Mouse (Mus musculus) MEL (cell line): Measurements from ENCODE around the gene Heatr5a. TPM values are rescaled to one million over a fixed set of nuclear protein-coding genes. Genes with fewer than 3 reads are reported as not detected.

Experiments
- DNase-seq: peaks from one replicate; pipeline ENCODE4 v3.0.0; 2011; ENCODE audit warnings: low read depth, low spot score
- H3K27ac ChIP-seq: 2 replicates; pipeline ENCODE4 v1.5.1; 2012; ENCODE audit warnings: low read depth, mild to moderate bottlenecking, control low read depth, low read length, moderate library complexity; ENCODE audit not compliant: control insufficient read depth
- H3K27me3 ChIP-seq, 2 experiments: fragments of 150-350 bp in 1 of 2; sonication (generic) in 1 of 2; 2 replicates each; pipeline ENCODE4 v1.6.1; 2012; ENCODE audit warnings: low read length in 2 of 2, mild to moderate bottlenecking in 2 of 2, improper control_type of control experiment in 1 of 2, moderate library complexity in 1 of 2; ENCODE audit not compliant: insufficient read depth in 2 of 2, control insufficient read depth in 1 of 2
- H3K36me3 ChIP-seq, 2 experiments: 2 replicates each; pipeline ENCODE4 v1.6.1; 2012 to 2014; ENCODE audit warnings: low read length in 2 of 2, improper control_type of control experiment in 1 of 2, inconsistent platforms in 1 of 2, mild to moderate bottlenecking in 1 of 2; ENCODE audit not compliant: insufficient read depth in 2 of 2, control insufficient read depth in 1 of 2
- H3K4me1 ChIP-seq, 2 experiments: fragments of 150-350 bp in 1 of 2; sonication (generic) in 1 of 2; 2 replicates each; pipeline ENCODE4 v1.6.1; 2012; ENCODE audit warnings: low read length in 2 of 2, improper control_type of control experiment in 1 of 2, mild to moderate bottlenecking in 1 of 2; ENCODE audit not compliant: insufficient read depth in 2 of 2, control insufficient read depth in 1 of 2
- H3K4me3 ChIP-seq, 2 experiments: fragments of 150-350 bp in 1 of 2; sonication (generic) in 1 of 2; 2 replicates each; pipeline ENCODE4 v1.5.1; 2012; ENCODE audit warnings: low read depth in 2 of 2, low read length in 2 of 2, mild to moderate bottlenecking in 2 of 2, moderate library complexity in 2 of 2, control low read depth in 1 of 2, improper control_type of control experiment in 1 of 2; ENCODE audit not compliant: control insufficient read depth in 1 of 2, insufficient read depth in 1 of 2
- H3K79me2 ChIP-seq: 2 replicates; pipeline ENCODE4 v1.6.1; 2012; ENCODE audit warnings: mild to moderate bottlenecking, low read length, moderate library complexity; ENCODE audit not compliant: control insufficient read depth, poor library complexity, insufficient read depth
- H3K9ac ChIP-seq: 2 replicates; pipeline ENCODE4 v1.6.1; 2012; ENCODE audit warnings: low read depth, mild to moderate bottlenecking, control low read depth, low read length, moderate library complexity; ENCODE audit not compliant: control insufficient read depth, poor library complexity, severe bottlenecking
- H3K9me3 ChIP-seq: fragments of 150-350 bp; sonication (generic); replicated peaks from 2 replicates; pipeline ENCODE4 v1.6.1; 2012; ENCODE audit warnings: mild to moderate bottlenecking, low read length, improper control_type of control experiment, moderate library complexity; ENCODE audit not compliant: insufficient read depth
- BHLHE40 ChIP-seq: IDR thresholded peaks from 2 replicates; pipeline ENCODE4 v1.6.1; 2012; ENCODE audit warnings: low read depth, mild to moderate bottlenecking, inconsistent platforms, low read length, improper control_type of control experiment, borderline replicate concordance
- CHD1 ChIP-seq: IDR thresholded peaks from 2 replicates; pipeline ENCODE4 v1.6.1; 2012; ENCODE audit warnings: low read depth, mild to moderate bottlenecking, inconsistent platforms, low read length, improper control_type of control experiment
- CHD2 ChIP-seq: IDR thresholded peaks from 2 replicates; pipeline ENCODE4 v1.6.1; 2011; ENCODE audit warnings: low read length, improper control_type of control experiment
- CTCF ChIP-seq, 3 experiments: IDR thresholded peaks in 2 of 3; conservative IDR thresholded peaks in 1 of 3; 2 replicates each; pipeline ENCODE4 v1.5.1; 2011 to 2012; ENCODE audit warnings: low read length in 3 of 3, low read depth in 2 of 3, mild to moderate bottlenecking in 2 of 3, improper control_type of control experiment in 1 of 3, inconsistent platforms in 1 of 3, mixed read lengths in 1 of 3, moderate library complexity in 1 of 3; ENCODE audit not compliant: control insufficient read depth in 1 of 3, insufficient read depth in 1 of 3, poor library complexity in 1 of 3, severe bottlenecking in 1 of 3
- ELF1 ChIP-seq: IDR thresholded peaks from 2 replicates; pipeline ENCODE4 v1.6.1; 2014; ENCODE audit warnings: low read depth, mild to moderate bottlenecking, inconsistent platforms, low read length, improper control_type of control experiment, moderate library complexity
- GABPA ChIP-seq: IDR thresholded peaks from 2 replicates; pipeline ENCODE4 v1.6.1; 2012; ENCODE audit warnings: low read depth, mild to moderate bottlenecking, inconsistent platforms, low read length, improper control_type of control experiment, moderate library complexity
- GATA1 ChIP-seq: IDR thresholded peaks from 2 replicates; pipeline ENCODE4 v1.6.1; 2011; ENCODE audit warnings: low read depth, low read length, improper control_type of control experiment
- HCFC1 ChIP-seq: IDR thresholded peaks from 2 replicates; pipeline ENCODE4 v1.6.1; 2012; ENCODE audit warnings: low read depth, mild to moderate bottlenecking, inconsistent platforms, low read length, improper control_type of control experiment, moderate library complexity
- KAT2A ChIP-seq: conservative IDR thresholded peaks from 2 replicates; pipeline ENCODE4 v1.6.1; 2012; ENCODE audit warnings: low read depth, low read length, improper control_type of control experiment, inconsistent platforms
- MAX ChIP-seq: IDR thresholded peaks from 2 replicates; pipeline ENCODE4 v1.6.1; 2011; ENCODE audit warnings: low read length, improper control_type of control experiment
- MXI1 ChIP-seq: IDR thresholded peaks from 2 replicates; pipeline ENCODE4 v1.6.1; 2011; ENCODE audit warnings: mild to moderate bottlenecking, low read depth, low read length, improper control_type of control experiment
- MYB ChIP-seq: IDR thresholded peaks from 2 replicates; pipeline ENCODE4 v1.6.1; 2011; ENCODE audit warnings: mild to moderate bottlenecking, low read depth, low read length, improper control_type of control experiment
- MYC ChIP-seq: IDR thresholded peaks from 2 replicates; pipeline ENCODE4 v1.6.1; 2011; ENCODE audit warnings: low read depth, mild to moderate bottlenecking, low read length, improper control_type of control experiment, moderate library complexity
- POLR2A ChIP-seq, 2 experiments: IDR thresholded peaks; 2 replicates each; pipeline ENCODE4 v1.6.1; 2011 to 2012; ENCODE audit warnings: low read length in 2 of 2, mild to moderate bottlenecking in 2 of 2, control low read depth in 1 of 2, improper control_type of control experiment in 1 of 2, low read depth in 1 of 2, moderate library complexity in 1 of 2; ENCODE audit not compliant: control insufficient read depth in 1 of 2, insufficient read depth in 1 of 2, poor library complexity in 1 of 2
- POLR2AphosphoS2 ChIP-seq: IDR thresholded peaks from 2 replicates; pipeline ENCODE4 v1.6.1; 2011; ENCODE audit warnings: low read length, improper control_type of control experiment
- POLR2AphosphoS5 ChIP-seq: IDR thresholded peaks from 2 replicates; pipeline ENCODE4 v1.6.1; 2012; ENCODE audit warnings: low read depth, borderline replicate concordance, mild to moderate bottlenecking, inconsistent platforms, low read length, moderate library complexity, mixed read lengths
- RAD21 ChIP-seq: IDR thresholded peaks from 2 replicates; pipeline ENCODE4 v1.6.1; 2011; ENCODE audit warnings: mild to moderate bottlenecking, low read depth, low read length, improper control_type of control experiment
- SMC3 ChIP-seq: IDR thresholded peaks from 2 replicates; pipeline ENCODE4 v1.6.1; 2011; ENCODE audit warnings: low read depth, low read length, improper control_type of control experiment
- TAL1 ChIP-seq: IDR thresholded peaks from 2 replicates; pipeline ENCODE4 v1.6.1; 2012; ENCODE audit warnings: mild to moderate bottlenecking, inconsistent platforms, low read length, moderate library complexity, mixed read lengths
- UBTF ChIP-seq: IDR thresholded peaks from 2 replicates; pipeline ENCODE4 v1.6.1; 2012; ENCODE audit warnings: low read depth, mild to moderate bottlenecking, inconsistent platforms, low read length, improper control_type of control experiment, moderate library complexity, borderline replicate concordance; ENCODE audit not compliant: insufficient read depth
- ZC3H11A ChIP-seq: IDR thresholded peaks from 2 replicates; pipeline ENCODE4 v1.6.1; 2012; ENCODE audit warnings: low read depth, mild to moderate bottlenecking, inconsistent platforms, low read length, improper control_type of control experiment
- ZKSCAN1 ChIP-seq: IDR thresholded peaks from 2 replicates; pipeline ENCODE4 v1.6.1; 2012; ENCODE audit warnings: low read depth, mild to moderate bottlenecking, inconsistent platforms, low read length, improper control_type of control experiment, moderate library complexity
- ZMIZ1 ChIP-seq: IDR thresholded peaks from 2 replicates; pipeline ENCODE4 v1.6.1; 2012; ENCODE audit warnings: low read depth, mild to moderate bottlenecking, inconsistent platforms, low read length, improper control_type of control experiment, moderate library complexity
- ZNF384 ChIP-seq: IDR thresholded peaks from 2 replicates; pipeline ENCODE4 v1.6.1; 2012; ENCODE audit warnings: low read depth, mild to moderate bottlenecking, inconsistent platforms, low read length, improper control_type of control experiment
- polyA plus RNA-seq, 2 experiments: library from polyadenylated mRNA; stranded (reverse) in 1 of 2; unstranded in 1 of 2; fragments of >175 nt in 1 of 2; fragments of >200 nt in 1 of 2; gene quantifications; 2 replicates each; pipeline versions ENCODE4 v1.2.1 to v1.2.4; 2012; ENCODE audit warnings: low replicate concordance in 2 of 2, low read depth in 1 of 2; ENCODE audit not compliant: insufficient read length in 2 of 2, insufficient read depth in 1 of 2, missing spikeins in 1 of 2
- total RNA-seq: library from RNA; depleted of rRNA; stranded (reverse); fragments of 300-350 nt; gene quantifications from 2 replicates; pipeline ENCODE4 v1.2.3, GENCODE M21; 2012

Gene Heatr5a
- total and polyA plus RNA-seq, 3 experiments: 41.2 to 70.5 (median 70.4) TPM

DNA sequence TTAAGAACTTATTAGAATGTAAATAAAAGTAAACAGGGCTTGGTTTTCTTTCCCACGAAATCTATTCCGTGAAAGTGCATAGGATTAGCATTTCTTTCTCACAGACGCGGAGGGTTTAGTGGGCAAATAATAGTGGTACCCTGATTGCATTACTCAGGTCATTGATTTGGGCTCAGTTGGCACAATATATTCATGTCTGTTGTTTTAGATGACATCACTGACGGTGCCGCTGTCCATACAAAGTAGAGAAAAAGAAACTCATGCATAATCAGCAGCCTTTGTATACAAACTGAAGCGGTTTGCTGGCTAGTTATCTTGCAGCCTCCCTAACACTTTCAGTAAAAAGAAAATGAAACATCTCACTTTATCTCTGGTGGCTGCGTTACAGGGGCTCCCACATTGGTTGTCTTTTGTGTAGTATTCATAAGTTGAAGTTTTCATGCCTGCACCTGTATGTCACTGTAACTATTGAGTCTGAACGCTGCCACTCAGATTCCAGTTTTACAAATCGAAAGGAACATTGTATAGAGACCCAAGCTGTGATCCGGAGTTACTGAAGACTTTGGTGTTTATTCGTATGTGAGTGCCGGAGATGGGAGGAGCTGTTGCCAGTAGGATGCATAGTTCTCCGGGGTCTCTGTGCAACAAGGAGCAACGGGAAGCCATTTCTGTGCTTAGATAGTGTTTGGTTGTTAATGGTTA lies 39.0 kb upstream of the Heatr5a start:
- Histone ChIP-seq H3K4me3 (peak overlapping the region; percentile 45 to 60), H3K79me2 (peaks cover 5% of the 10 kb centered on the region; the same call in 1 of the 2 replicates), H3K36me3 (peaks cover 0 to 8% of the 10 kb centered on the region in 2 experiments; a peak in 2 of 4 replicates), H3K27ac (no peak overlapping the region), H3K27me3 (peaks cover 0 to 1% of the 10 kb centered on the region in 2 experiments; a peak in 2 of 4 replicates), H3K9me3 (no peaks in the 10 kb centered on the region), H3K9ac (peak overlapping the region; percentile 6; the same call in 1 of the 2 replicates), H3K4me1 (peaks cover 1 to 6% of the 10 kb centered on the region in 2 experiments; a peak in 3 of 4 replicates)
- TF ChIP-seq HCFC1 (no peak), BHLHE40 (no peak)
- peak; percentile 28 for DNase-seq

DNA sequence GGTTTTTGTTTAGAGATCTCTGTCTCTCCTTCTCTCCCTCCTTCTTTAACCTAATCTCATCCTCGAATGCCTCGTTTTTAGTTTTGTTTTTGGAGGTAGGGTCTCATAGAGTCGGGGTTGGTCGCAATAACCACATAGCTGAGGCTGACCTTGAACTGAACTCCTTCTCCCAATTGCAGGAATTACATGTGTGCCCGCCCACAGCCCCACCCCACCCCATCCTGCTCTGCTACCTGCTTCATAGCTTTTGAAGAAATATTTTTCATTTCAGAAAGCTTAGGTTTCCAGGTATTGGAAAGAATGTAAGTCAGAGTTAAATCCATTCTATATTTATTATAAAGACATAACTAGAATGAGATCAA lies 35.5 kb upstream of the Heatr5a start:
- Histone ChIP-seq H3K27ac (no peak overlapping the region), H3K4me1 (peaks cover 9 to 15% of the 10 kb centered on the region in 2 experiments)

DNA sequence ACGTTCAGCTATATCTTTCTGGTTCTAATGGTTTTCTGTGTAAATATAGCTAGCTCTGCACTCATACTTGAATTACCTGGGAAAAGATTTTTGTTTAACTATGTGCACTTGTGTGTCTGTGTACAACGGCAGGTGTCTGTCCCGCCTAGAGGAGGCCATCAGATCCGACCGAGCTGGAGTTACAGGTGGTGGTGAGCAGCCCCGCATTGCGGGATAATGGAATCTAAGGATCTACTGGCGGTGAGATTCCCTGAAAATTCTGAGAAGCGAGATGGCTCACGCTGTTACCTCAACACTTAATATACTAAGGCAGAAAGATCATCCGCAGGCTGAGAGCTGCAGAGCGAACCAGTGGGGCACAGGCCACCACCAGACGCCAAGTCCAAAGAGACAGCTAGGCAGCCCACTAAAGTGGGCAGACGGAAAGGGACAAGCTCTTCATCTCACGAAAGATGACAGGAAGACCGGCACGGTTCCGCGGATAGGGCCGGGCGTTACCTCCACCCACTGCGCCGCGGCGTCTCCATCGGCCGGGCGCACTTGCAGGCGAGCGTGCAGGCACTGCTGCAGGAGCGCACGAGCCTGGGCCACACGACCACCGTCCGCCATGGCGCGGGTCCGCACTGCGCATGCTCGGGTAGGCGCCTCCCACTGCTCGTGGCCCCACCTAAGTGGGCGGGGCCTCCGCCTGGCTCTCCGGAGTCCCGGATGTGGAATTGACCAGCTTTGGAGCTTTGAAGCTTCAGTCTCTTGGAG lies 34.9 kb upstream of the Heatr5a start, which contains the start of gene Dtd2:
Dtd2 (minus strand) TSS at position 625 of the 756 bp plus-strand sequence.
- peak; percentile 92 for DNase-seq
- H3K4me1 ChIP-seq: peaks cover 9 to 15% of the 10 kb centered on the region in 2 experiments
- no peaks in the 10 kb centered on the region for H3K27me3 ChIP-seq
- H3K9me3 ChIP-seq: no peaks in the 10 kb centered on the region
- H3K36me3 ChIP-seq: peaks cover 0 to 19% of the 10 kb centered on the region in 2 experiments; a peak in 2 of 4 replicates
- peak within 1 kb of the TSS; percentile 79 for H3K9ac ChIP-seq
- H3K4me3 ChIP-seq: peak within 1 kb of the TSS; percentile 74 to 87
- peaks cover 5% of the 10 kb centered on the region; the same call in 1 of the 2 replicates for H3K79me2 ChIP-seq
- peak within 1 kb of the TSS; percentile 48 for H3K27ac ChIP-seq
- no peak for TF ChIP-seq MAX
- TF ChIP-seq MXI1: peak; percentile 80
- TF ChIP-seq HCFC1: peak; percentile 70
- TF ChIP-seq RAD21: no peak
- TF ChIP-seq GABPA: no peak
- peak; percentile 83; the same call in 1 of the 2 replicates for TF ChIP-seq POLR2AphosphoS2
- no peak for TF ChIP-seq CHD2
- no peak for TF ChIP-seq KAT2A
- no peak for TF ChIP-seq GATA1
- no peak for TF ChIP-seq CHD1
- TF ChIP-seq POLR2AphosphoS5: 0 out of 2 replicates have a peak, but pooled peaks have one; percentile 45
- peak; percentile 82; the same call in 1 of the 2 replicates for TF ChIP-seq ZMIZ1
- no peak for TF ChIP-seq UBTF
- no peak for TF ChIP-seq ZKSCAN1
- no peak for TF ChIP-seq ELF1

More for the DNA sequence above, 35.5 kb upstream of the Heatr5a start:
- Histone ChIP-seq H3K9ac (peak overlapping the region; percentile 41), H3K9me3 (no peaks in the 10 kb centered on the region), H3K4me3 (peak overlapping the region; percentile 74 to 87; a peak in 3 of 4 replicates), H3K36me3 (peaks cover 0 to 19% of the 10 kb centered on the region in 2 experiments; a peak in 2 of 4 replicates), H3K79me2 (peaks cover 5% of the 10 kb centered on the region; the same call in 1 of the 2 replicates), H3K27me3 (no peaks in the 10 kb centered on the region)
- TF ChIP-seq CHD2: no peak
- no peak for TF ChIP-seq CHD1
- TF ChIP-seq ZC3H11A: no peak
- TF ChIP-seq ZNF384: no peak
- TF ChIP-seq RAD21: no peak
- TF ChIP-seq POLR2AphosphoS2: no peak
- TF ChIP-seq POLR2AphosphoS5: no peak
- no peak; a peak in 1 of 4 replicates for TF ChIP-seq POLR2A (IDR thresholded peaks at IDR 0.05; ENCODE audit: control insufficient read depth in 1 of 2, insufficient read depth in 1 of 2, low read depth in 1 of 2, low read length in 2 of 2, poor library complexity in 1 of 2)
- TF ChIP-seq HCFC1: no peak
- TF ChIP-seq SMC3: no peak
- no peak for TF ChIP-seq ZMIZ1
- no peak for TF ChIP-seq GABPA
- TF ChIP-seq MAX: no peak
- no peak for TF ChIP-seq MYB
- no peak for TF ChIP-seq CTCF (IDR thresholded peaks at IDR 0.05 in 2 of 3, conservative IDR thresholded peaks at IDR 0.05 in 1 of 3; ENCODE audit: control insufficient read depth in 1 of 3, insufficient read depth in 1 of 3, low read depth in 2 of 3, low read length in 3 of 3, poor library complexity in 1 of 3, severe bottlenecking in 1 of 3)
- TF ChIP-seq MYC: no peak
- no peak for TF ChIP-seq TAL1
- no peak for DNase-seq
